Mouse (Mus musculus) liver, postnatal 0 days (tissue): ENCODE measurements at regions not wholly inside any gene's neighbourhood (a gene's known extent, or its start where the extent isn't known, plus 50 kb on each side); places are given as distances from the start of the nearest gene placed in this dataset.

Experiments
- ATAC-seq: fragments of 200-750 bp; cut with Nextera tagmentation; 2 replicates; pipeline ENCODE4 v1.8.0; 2017; ENCODE audit warnings: mild to moderate bottlenecking, moderate library complexity
- DNase-seq: peaks from one replicate; pipeline ENCODE4 v3.0.0-alpha.2; 2016
- H3K27ac ChIP-seq: fragments of 300-500 bp; sonication (generic); 2 replicates; pipeline ENCODE4 v1.5.1; 2014; ENCODE audit warnings: antibody characterized with exemption, moderate library complexity, mild to moderate bottlenecking, low read depth
- H3K27me3 ChIP-seq: fragments of 300-500 bp; sonication (generic); 2 replicates; pipeline ENCODE4 v1.6.1; 2014; ENCODE audit warnings: low read length, control low read depth, mixed read lengths; ENCODE audit not compliant: insufficient read depth
- H3K36me3 ChIP-seq: fragments of 300-500 bp; sonication (generic); replicated peaks from 2 replicates; pipeline ENCODE4 v1.6.1; 2014; ENCODE audit warnings: mild to moderate bottlenecking, control low read depth, low read length, moderate library complexity, mixed read lengths; ENCODE audit not compliant: insufficient read depth
- H3K4me1 ChIP-seq: fragments of 300-500 bp; sonication (generic); 2 replicates; pipeline ENCODE4 v1.6.1; 2014; ENCODE audit warnings: antibody characterized with exemption, mild to moderate bottlenecking, control low read depth; ENCODE audit not compliant: insufficient read depth
- H3K4me2 ChIP-seq: fragments of 300-500 bp; sonication (generic); 2 replicates; pipeline ENCODE4 v1.6.1; 2014; ENCODE audit warnings: low read depth, mild to moderate bottlenecking, low read length, moderate library complexity, mixed read lengths
- H3K4me3 ChIP-seq: fragments of 300-500 bp; sonication (generic); 2 replicates; pipeline ENCODE4 v1.5.1; 2014; ENCODE audit warnings: low read depth, low read length
- H3K9ac ChIP-seq: fragments of 300-500 bp; sonication (generic); replicated peaks from 2 replicates; pipeline ENCODE4 v1.6.1; 2014; ENCODE audit warnings: mild to moderate bottlenecking, moderate library complexity
- H3K9me3 ChIP-seq: fragments of 300-500 bp; sonication (generic); 2 replicates; pipeline ENCODE4 v1.6.1; 2016; ENCODE audit warnings: mild to moderate bottlenecking, control low read depth, low read length, mixed read lengths
- CTCF ChIP-seq: sonication (generic); IDR thresholded peaks from 2 replicates; pipeline ENCODE4 v1.5.1; 2016; ENCODE audit warnings: antibody characterized with exemption, low read depth
- EP300 ChIP-seq: IDR thresholded peaks from 2 replicates; pipeline ENCODE4 v1.6.1; 2016; ENCODE audit warnings: antibody characterized with exemption, low read depth, mild to moderate bottlenecking
- WGBS: fragments of 180-500 bp; shearing (Covaris S2); extraction: QIAGEN DNeasy Blood & Tissue Kit; methylation state at CpG from one replicate; pipeline ENCODE4 v1.1.7; 2014; ENCODE audit not compliant: insufficient replicate concordance; 5-methylcytosine and 5-hydroxymethylcytosine counted together

GRCm38 (mm10) chr3:4744003-4744402, 1006.6 kb upstream of the Gm8797 start:
- no peaks in the 10 kb centered on the region for H3K4me1 ChIP-seq
- H3K27ac ChIP-seq = no peak overlapping the region
- H3K4me2 ChIP-seq = no peak overlapping the region
- no peak overlapping the region for H3K4me3 ChIP-seq
- 70% methylated on average over 3 of the region's 4 CpGs for WGBS
- no peaks in the 10 kb centered on the region for H3K9me3 ChIP-seq
- DNase-seq (no peak), ATAC-seq (no peak)
- no peaks in the 10 kb centered on the region for H3K27me3 ChIP-seq
- no peaks in the 10 kb centered on the region for H3K36me3 ChIP-seq
- TF ChIP-seq CTCF (no peak), EP300 (no peak)
- H3K9ac ChIP-seq = no peak overlapping the region

- TF ChIP-seq EP300 = no peak
- TF ChIP-seq CTCF = no peak
- Histone ChIP-seq H3K27ac (no peak overlapping the region), H3K4me1 (no peaks in the 10 kb centered on the region), H3K27me3 (no peaks in the 10 kb centered on the region), H3K4me3 (no peak overlapping the region), H3K9ac (no peak overlapping the region), H3K4me2 (no peak overlapping the region), H3K36me3 (no peaks in the 10 kb centered on the region), H3K9me3 (no peaks in the 10 kb centered on the region)
- DNase-seq (no peak), ATAC-seq (no peak)
- WGBS = 73% methylated on average over 6 of the region's 6 CpGs
Measured at GRCm38 (mm10) chr3:4744611-4745010, 1006.0 kb upstream of the Gm8797 start.

- H3K9me3 ChIP-seq = no peaks in the 10 kb centered on the region
- no peaks in the 10 kb centered on the region for H3K27me3 ChIP-seq
- no peak for TF ChIP-seq EP300
- TF ChIP-seq CTCF = no peak
- H3K27ac ChIP-seq = no peak overlapping the region
- no peak for ATAC-seq
- H3K9ac ChIP-seq = no peak overlapping the region
- no peak overlapping the region for H3K4me3 ChIP-seq
- WGBS = 73% methylated on average over 2 of the region's 2 CpGs
- no peak overlapping the region for H3K4me2 ChIP-seq
- no peaks in the 10 kb centered on the region for H3K4me1 ChIP-seq
- no peak for DNase-seq
- no peaks in the 10 kb centered on the region for H3K36me3 ChIP-seq
Measured at GRCm38 (mm10) chr3:4756099-4756498, 994.5 kb upstream of the Gm8797 start.

- no peaks in the 10 kb centered on the region for H3K27me3 ChIP-seq
- no peak for DNase-seq
- H3K4me2 ChIP-seq = no peak overlapping the region
- no peak overlapping the region for H3K9ac ChIP-seq
- no peak overlapping the region for H3K4me3 ChIP-seq
- no peak for ATAC-seq
- 63% methylated on average over 1 of the region's 1 CpGs for WGBS
- H3K9me3 ChIP-seq = no peaks in the 10 kb centered on the region
- H3K4me1 ChIP-seq = no peaks in the 10 kb centered on the region
- no peaks in the 10 kb centered on the region for H3K36me3 ChIP-seq
- no peak overlapping the region for H3K27ac ChIP-seq
- TF ChIP-seq EP300 (no peak), CTCF (no peak)
Measured at GRCm38 (mm10) chr3:4757113-4757512, 993.5 kb upstream of the Gm8797 start.

GRCm38 (mm10) chr3:4763076-4763475, 987.5 kb upstream of the Gm8797 start:
- Histone ChIP-seq H3K27me3 (no peaks in the 10 kb centered on the region), H3K4me1 (no peaks in the 10 kb centered on the region), H3K36me3 (no peaks in the 10 kb centered on the region), H3K9ac (no peak overlapping the region), H3K9me3 (no peaks in the 10 kb centered on the region), H3K4me3 (no peak overlapping the region), H3K4me2 (no peak overlapping the region), H3K27ac (no peak overlapping the region)
- no peak for TF ChIP-seq EP300
- no peak for TF ChIP-seq CTCF
- 60% methylated on average over 2 of the region's 2 CpGs for WGBS
- DNase-seq (no peak), ATAC-seq (no peak)

GRCm38 (mm10) chr3:4776632-4777031, 974.0 kb upstream of the Gm8797 start:
- DNase-seq = no peak
- no peaks in the 10 kb centered on the region for H3K36me3 ChIP-seq
- no peak overlapping the region for H3K27ac ChIP-seq
- H3K9me3 ChIP-seq = no peaks in the 10 kb centered on the region
- ATAC-seq = no peak
- no peak overlapping the region for H3K4me3 ChIP-seq
- H3K9ac ChIP-seq = no peak overlapping the region
- TF ChIP-seq CTCF (no peak), EP300 (no peak)
- H3K27me3 ChIP-seq = no peaks in the 10 kb centered on the region
- H3K4me2 ChIP-seq = no peak overlapping the region
- H3K4me1 ChIP-seq = no peaks in the 10 kb centered on the region

GRCm38 (mm10) chr3:4785160-4785559, 965.4 kb upstream of the Gm8797 start:
- ATAC-seq = no peak
- no peak overlapping the region for H3K4me2 ChIP-seq
- H3K27ac ChIP-seq = no peak overlapping the region
- no peaks in the 10 kb centered on the region for H3K36me3 ChIP-seq
- H3K4me1 ChIP-seq = no peaks in the 10 kb centered on the region
- WGBS = 63% methylated on average over 1 of the region's 1 CpGs
- no peak overlapping the region for H3K9ac ChIP-seq
- H3K4me3 ChIP-seq = no peak overlapping the region
- TF ChIP-seq EP300 (no peak), CTCF (no peak)
- H3K27me3 ChIP-seq = no peaks in the 10 kb centered on the region
- no peaks in the 10 kb centered on the region for H3K9me3 ChIP-seq
- no peak for DNase-seq
